22 mouse cellular contexts compared by ENCODE assay signal in the genomic region with DNA sequence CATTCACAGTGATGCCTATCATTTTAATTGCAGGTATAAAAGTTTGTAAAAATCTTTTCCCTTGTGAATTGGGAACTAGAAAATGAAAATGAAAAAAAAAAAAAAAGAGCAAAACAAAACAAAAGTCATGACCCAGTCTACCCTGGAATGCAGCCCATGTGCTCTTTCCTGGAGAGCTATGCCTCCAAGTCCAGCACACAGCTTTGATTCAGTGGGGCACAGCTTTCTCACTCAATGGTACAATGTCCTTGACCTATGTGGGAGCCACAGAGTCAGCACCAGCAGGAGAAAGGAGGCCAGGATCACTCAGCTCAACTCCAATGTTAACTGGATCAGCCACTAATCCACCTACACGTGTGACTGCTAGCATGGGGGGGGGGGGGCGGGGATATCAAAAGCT. TPM values are rescaled to one million over a fixed set of nuclear protein-coding genes. Genes with fewer than 3 reads are reported as not detected.
"Had no signal": no experiment of that assay in that cellular context is flagged by ENCODE, and none has a peak within 500 bp of the region (broad histone marks: within the 10 kb centered on the region; RNA-seq: fewer than 3 reads in every experiment).

No protein-coding gene starts in this region.

- ATAC-seq: liver, postnatal 0 days; midbrain, embryonic 16.5 days had no signal

- H3K4me1 ChIP-seq: liver, embryonic 13.5 days; megakaryocyte, embryonic 14.5 days had no signal

- H3K27ac ChIP-seq: left cerebral cortex, adult 2 months; limb, embryonic 10.5 days; liver, embryonic 13.5 days; lung, embryonic 15.5 days; macrophage; neural tube, embryonic 13.5 days; stomach, embryonic 15.5 days had no signal

- H3K9me3 ChIP-seq: limb, embryonic 10.5 days; liver, embryonic 13.5 days; lung, embryonic 15.5 days; neural tube, embryonic 13.5 days; stomach, embryonic 15.5 days had no signal

- H3K4me3 ChIP-seq: left cerebral cortex, adult 2 months; limb, embryonic 10.5 days; liver, embryonic 13.5 days; lung, embryonic 15.5 days; megakaryocyte, embryonic 14.5 days; neural tube, embryonic 13.5 days; stomach, embryonic 15.5 days had no signal

- DNase-seq: liver, embryonic 13.5 days; liver, postnatal 0 days; lung, postnatal 14 days; retina, postnatal 1 day; right cerebral cortex, postnatal 4 days; thymus, adult 2 months; thymus, postnatal 25 days had no signal

- H3K4me2 ChIP-seq: liver, embryonic 13.5 days; lung, embryonic 15.5 days; midbrain, embryonic 11.5 days; neural tube, embryonic 13.5 days; stomach, embryonic 15.5 days had no signal

- H3K9ac ChIP-seq: liver, embryonic 13.5 days; liver, postnatal 0 days; lung, embryonic 15.5 days; neural tube, embryonic 13.5 days; stomach, embryonic 15.5 days had no signal

- H3K36me3 ChIP-seq: limb, embryonic 10.5 days; liver, embryonic 13.5 days; lung, embryonic 15.5 days; neural tube, embryonic 13.5 days; stomach, embryonic 15.5 days had no signal

RNA-seq across cellular contexts. Expression of a gene that starts 9.5 kb away (rescaled TPM):
- polyA plus RNA-seq: macrophage had no signal

RNA-seq across cellular contexts. Expression of a gene that starts 20.7 kb away (rescaled TPM):
- total RNA-seq: layer of hippocampus, postnatal 25 days; left cerebral cortex, adult 2 months; left cerebral cortex, postnatal 14 days had no signal
- polyA plus RNA-seq: limb, embryonic 14.5 days; liver, embryonic 13.5 days; liver, postnatal 0 days; macrophage; midbrain, embryonic 11.5 days; midbrain, embryonic 16.5 days; neural tube, embryonic 13.5 days; spleen, adult 2 months; testis, adult 2 months; thymus, adult 2 months; urinary bladder, adult 2 months had no signal
